Mouse (Mus musculus) stomach, postnatal 0 days (tissue): ENCODE measurements around the gene 2810408A11Rik. TPM values are rescaled to one million over a fixed set of nuclear protein-coding genes. Genes with fewer than 3 reads are reported as not detected.

ENCODE experiments used
- ATAC-seq: fragments of 200-750 bp; cut with Nextera tagmentation; 2 replicates; pipeline ENCODE4 v1.8.0; 2017; ENCODE audit not compliant: low FRiP score, low TSS enrichment
- DNase-seq: peaks from one replicate; pipeline ENCODE4 v3.0.0-alpha.2; 2016; ENCODE audit warnings: low spot score
- H3K27ac ChIP-seq: fragments of 300-500 bp; sonication (generic); replicated peaks from 2 replicates; pipeline ENCODE4 v1.5.1; 2014; ENCODE audit warnings: mild to moderate bottlenecking, control low read depth
- H3K27me3 ChIP-seq: fragments of 300-500 bp; sonication (generic); 2 replicates; pipeline ENCODE4 v1.6.1; 2014; ENCODE audit warnings: low read length; ENCODE audit not compliant: control insufficient read depth, insufficient read depth
- H3K36me3 ChIP-seq: fragments of 300-500 bp; sonication (generic); 2 replicates; pipeline ENCODE4 v1.6.1; 2014; ENCODE audit warnings: low read length, mixed read lengths; ENCODE audit not compliant: control insufficient read depth, insufficient read depth
- H3K4me1 ChIP-seq: fragments of 300-500 bp; sonication (generic); replicated peaks from 2 replicates; pipeline ENCODE4 v1.6.1; 2014; ENCODE audit warnings: antibody characterized with exemption; ENCODE audit not compliant: control insufficient read depth, insufficient read depth
- H3K4me2 ChIP-seq: fragments of 300-500 bp; sonication (generic); replicated peaks from 2 replicates; pipeline ENCODE4 v1.6.1; 2014; ENCODE audit warnings: low read depth, mild to moderate bottlenecking, control low read depth, moderate library complexity
- H3K4me3 ChIP-seq: fragments of 300-500 bp; sonication (generic); 2 replicates; pipeline ENCODE4 v1.5.1; 2014; ENCODE audit warnings: low read depth, low read length, control low read depth
- H3K9ac ChIP-seq: fragments of 300-500 bp; sonication (generic); 2 replicates; pipeline ENCODE4 v1.6.1; 2014; ENCODE audit warnings: mild to moderate bottlenecking, low read length, control low read depth, mixed read lengths
- H3K9me3 ChIP-seq: fragments of 300-500 bp; sonication (generic); 2 replicates; pipeline ENCODE4 v1.6.1; 2016; ENCODE audit warnings: low read length; ENCODE audit not compliant: control insufficient read depth
- CTCF ChIP-seq: IDR thresholded peaks from 2 replicates; pipeline ENCODE4 v1.5.1; 2016; ENCODE audit warnings: antibody characterized with exemption, low read depth, mild to moderate bottlenecking, moderate library complexity
- EP300 ChIP-seq: optimal IDR thresholded peaks from 2 replicates; pipeline ENCODE3; 2016; ENCODE audit warnings: antibody characterized with exemption
- WGBS: fragments of 180-500 bp; shearing (Covaris S2); extraction: QIAGEN DNeasy Blood & Tissue Kit; methylation state at CpG from one replicate; pipeline ENCODE4 v1.1.7; 2014; 5-methylcytosine and 5-hydroxymethylcytosine counted together
- microRNA-seq: library from miRNA; unstranded; fragments of <30 nt; microRNA quantifications from one replicate; pipeline ENCODE4, GENCODE M21; 2016
- polyA plus RNA-seq: library from polyadenylated mRNA; unstranded; fragments of >200 nt; fragmentation: Nextera tagmentation; extraction: Ambion mirVana; gene quantifications from 2 replicates; pipeline ENCODE4 v1.2.1, GENCODE M21; 2015

The 2810408A11Rik gene
- polyA plus RNA-seq, 1 experiment from 2014 or later = 5.9 TPM

DNA sequence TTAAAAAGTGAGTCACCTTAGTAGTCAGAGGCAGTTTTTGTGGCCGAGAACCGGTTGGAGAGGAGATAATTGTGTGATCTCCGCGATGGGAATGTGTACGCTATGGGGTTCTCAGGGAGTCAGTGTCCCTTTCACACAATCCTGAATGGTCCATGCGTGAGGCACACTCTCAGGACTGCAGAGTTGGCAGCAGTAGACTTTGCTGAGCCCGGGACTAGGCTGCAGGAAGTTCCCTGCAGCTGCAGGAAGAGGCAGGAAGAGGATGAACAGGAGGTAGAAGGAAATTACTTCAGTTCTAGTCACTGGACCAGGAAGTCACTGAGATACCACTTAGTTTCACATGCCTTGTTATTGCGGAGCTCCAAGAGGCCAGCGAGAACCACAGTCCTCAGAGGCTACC lies 51.7 kb downstream of the 2810408A11Rik start:
- ATAC-seq = no peak
- Histone ChIP-seq H3K4me1 (no peaks in the 10 kb centered on the region; the same call in none of the 2 replicates), H3K4me3 (no peak overlapping the region), H3K9ac (no peak overlapping the region), H3K27me3 (no peaks in the 10 kb centered on the region), H3K36me3 (peaks cover 25% of the 10 kb centered on the region), H3K4me2 (no peak overlapping the region), H3K27ac (no peak overlapping the region), H3K9me3 (no peaks in the 10 kb centered on the region)
- 76% methylated on average over 9 of the region's 9 CpGs for WGBS
- DNase-seq = no peak
- TF ChIP-seq CTCF (no peak), EP300 (no peak)

- WGBS = 93% methylated on average over 6 of the region's 6 CpGs
- H3K4me2 ChIP-seq = peak overlapping the region; percentile 83
- TF ChIP-seq CTCF = no peak
- TF ChIP-seq EP300 = no peak
Measured at GRCm38 (mm10) chr11:69848021-69848420, 52.8 kb downstream of the 2810408A11Rik start.

More at GRCm38 (mm10) chr11:69848021-69848420, 52.8 kb downstream of the 2810408A11Rik start:
- Histone ChIP-seq H3K4me1 (no peaks in the 10 kb centered on the region; the same call in none of the 2 replicates), H3K9ac (no peak overlapping the region), H3K9me3 (no peaks in the 10 kb centered on the region), H3K27me3 (no peaks in the 10 kb centered on the region), H3K4me3 (no peak overlapping the region; the same call in 1 of the 2 replicates), H3K36me3 (peaks cover 25% of the 10 kb centered on the region), H3K27ac (no peak overlapping the region)
- ATAC-seq = no peak
- no peak for DNase-seq

Small RNA genes within 50 kb of the gene (microRNA-seq; reads per million reads assigned to microRNA genes)
- gene Mir6924 = not detected

Other genes starting within 250 kb of the 2810408A11Rik start
- 7.7 and 7.9 TPM in 2 replicates for gene Sox15, start 245.7 kb downstream of the 2810408A11Rik start, polyA plus RNA-seq
- 69.1 and 72.6 TPM in 2 replicates for gene Mpdu1, start 238.3 kb downstream of the 2810408A11Rik start, polyA plus RNA-seq
- gene Cd68, start 234.8 kb downstream of the 2810408A11Rik start, polyA plus RNA-seq = 16.7 and 17.9 TPM in 2 replicates
- 339 and 351 TPM in 2 replicates for gene Eif4a1, start 228.6 kb downstream of the 2810408A11Rik start, polyA plus RNA-seq
- 30.5 and 32.4 TPM in 2 replicates for gene Senp3, start 218.9 kb downstream of the 2810408A11Rik start, polyA plus RNA-seq
- gene Tnfsf13, start 215.2 kb downstream of the 2810408A11Rik start, polyA plus RNA-seq = 0.50 and 0.75 TPM in 2 replicates
- 6.9 and 9.7 TPM in 2 replicates for gene Tnfsf12, start 205.1 kb downstream of the 2810408A11Rik start, polyA plus RNA-seq
- gene Tnfsfm13, start 204.9 kb downstream of the 2810408A11Rik start, polyA plus RNA-seq = 4.1 and 4.2 TPM in 2 replicates
- gene Polr2a, start 142.3 kb downstream of the 2810408A11Rik start, polyA plus RNA-seq = 7.9 and 9.0 TPM in 2 replicates
- 0.11 TPM in 1 of 2 replicates, not detected in the other for gene Slc35g3, start 139.0 kb downstream of the 2810408A11Rik start, polyA plus RNA-seq
- 2.6 and 2.7 TPM in 2 replicates for gene Zbtb4, start 135.1 kb downstream of the 2810408A11Rik start, polyA plus RNA-seq
- gene Chrnb1, start 105.0 kb downstream of the 2810408A11Rik start, polyA plus RNA-seq = 4.3 and 5.0 TPM in 2 replicates
- 0.67 and 0.90 TPM in 2 replicates for gene Fgf11, start 99.1 kb downstream of the 2810408A11Rik start, polyA plus RNA-seq
- gene Tmem102, start 95.4 kb downstream of the 2810408A11Rik start, polyA plus RNA-seq = 28.4 and 34.4 TPM in 2 replicates
- gene Gm39566, start 85.7 kb downstream of the 2810408A11Rik start, polyA plus RNA-seq = not detected in 2 replicates
- not detected in 2 replicates for gene Spem2, start 82.5 kb downstream of the 2810408A11Rik start, polyA plus RNA-seq
- gene Spem1, start 78.8 kb downstream of the 2810408A11Rik start, polyA plus RNA-seq = not detected in 2 replicates
- 2.5 and 2.7 TPM in 2 replicates for gene Nlgn2, start 63.2 kb downstream of the 2810408A11Rik start, polyA plus RNA-seq
- 329 and 366 TPM in 2 replicates for gene Tmem256, start 62.5 kb downstream of the 2810408A11Rik start, polyA plus RNA-seq
- 54.4 and 58.4 TPM in 2 replicates for gene Plscr3, start 54.6 kb downstream of the 2810408A11Rik start, polyA plus RNA-seq
- gene Tnk1, start 42.3 kb downstream of the 2810408A11Rik start, polyA plus RNA-seq = 12.3 TPM in 2 replicates
- 0.25 and 0.54 TPM in 2 replicates for gene Tmem95, start 23.0 kb downstream of the 2810408A11Rik start, polyA plus RNA-seq
- gene Kctd11, start 19.6 kb downstream of the 2810408A11Rik start, polyA plus RNA-seq = 15.9 and 18.1 TPM in 2 replicates
- gene Acap1, start 5.4 kb downstream of the 2810408A11Rik start, polyA plus RNA-seq = 0.70 and 0.71 TPM in 2 replicates
- 2.3 and 3.9 TPM in 2 replicates for gene Neurl4, start 85 bp upstream of the 2810408A11Rik start, polyA plus RNA-seq
- gene Gps2, start 12.9 kb upstream of the 2810408A11Rik start, polyA plus RNA-seq = 40.6 and 43.3 TPM in 2 replicates
- 1,169 and 1,205 TPM in 2 replicates for gene Eif5a, start 21.0 kb upstream of the 2810408A11Rik start, polyA plus RNA-seq
- 1.4 and 1.7 TPM in 2 replicates for gene Ybx2, start 34.8 kb upstream of the 2810408A11Rik start, polyA plus RNA-seq
- 36.4 and 40.5 TPM in 2 replicates for gene Slc2a4, start 47.2 kb upstream of the 2810408A11Rik start, polyA plus RNA-seq
- gene Cldn7, start 63.8 kb upstream of the 2810408A11Rik start, polyA plus RNA-seq = 119 and 125 TPM in 2 replicates
- 13.1 and 14.9 TPM in 2 replicates for gene Ctdnep1, start 80.2 kb upstream of the 2810408A11Rik start, polyA plus RNA-seq
- gene Elp5, start 81.5 kb upstream of the 2810408A11Rik start, polyA plus RNA-seq = 73.1 and 73.4 TPM in 2 replicates
- gene Gabarap, start 90.2 kb upstream of the 2810408A11Rik start, polyA plus RNA-seq = 536 and 544 TPM in 2 replicates
- gene Phf23, start 94.8 kb upstream of the 2810408A11Rik start, polyA plus RNA-seq = 34.4 and 38.5 TPM in 2 replicates
- 9.8 and 11.1 TPM in 2 replicates for gene Dvl2, start 99.6 kb upstream of the 2810408A11Rik start, polyA plus RNA-seq
- gene Acadvl, start 114.4 kb upstream of the 2810408A11Rik start, polyA plus RNA-seq = 136 and 143 TPM in 2 replicates
- gene Dlg4, start 116.0 kb upstream of the 2810408A11Rik start, polyA plus RNA-seq = 2.6 and 3.9 TPM in 2 replicates
- gene Asgr1, start 153.1 kb upstream of the 2810408A11Rik start, polyA plus RNA-seq = 0.70 and 0.83 TPM in 2 replicates
- gene Asgr2, start 191.7 kb upstream of the 2810408A11Rik start, polyA plus RNA-seq = 0.19 and 0.30 TPM in 2 replicates
- 0.48 and 0.68 TPM in 2 replicates for gene Mgl2, start 229.3 kb upstream of the 2810408A11Rik start, polyA plus RNA-seq